Mouse (Mus musculus) CD4-positive, CD25-positive, alpha-beta regulatory T cell (primary cell): ENCODE results near the gene Tph1. TPM values are rescaled to one million over a fixed set of nuclear protein-coding genes. Genes with fewer than 3 reads are reported as not detected.

ENCODE experiments used
- polyA plus RNA-seq: library from polyadenylated mRNA; unstranded; fragments of 100-300 nt; shearing (Covaris generic); gene quantifications from one replicate; pipeline ENCODE4 v1.2.1, GENCODE M21; 2017

The Tph1 gene
- polyA plus RNA-seq: 1.0 TPM

DNA sequence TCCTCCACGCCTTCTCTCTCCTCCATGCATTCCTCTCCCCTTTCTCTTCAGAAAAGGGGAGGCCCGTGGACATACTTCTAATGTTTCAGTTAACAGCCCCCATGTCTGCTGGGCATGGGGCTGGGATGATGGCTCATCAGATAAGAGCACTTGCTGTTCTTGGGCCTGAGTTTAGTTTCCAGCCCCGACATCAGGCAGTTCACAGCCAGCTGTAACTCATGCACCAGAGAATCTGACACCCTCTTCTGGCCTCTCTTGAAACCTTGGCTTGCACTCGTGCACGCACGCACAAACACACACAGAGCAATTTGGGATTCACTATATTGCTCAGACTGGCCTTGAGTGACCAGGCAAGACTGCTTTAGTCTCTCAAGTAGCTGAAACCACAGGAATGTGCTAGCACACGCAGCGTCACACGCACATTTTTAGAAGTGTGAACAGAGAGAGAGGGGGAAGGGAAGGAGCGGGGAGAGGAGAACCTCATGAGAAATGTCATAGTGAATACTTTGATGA, at the start of gene Tph1:
Tph1 (minus strand) TSS at position 378 of the 513 bp plus-strand sequence.

DNA sequence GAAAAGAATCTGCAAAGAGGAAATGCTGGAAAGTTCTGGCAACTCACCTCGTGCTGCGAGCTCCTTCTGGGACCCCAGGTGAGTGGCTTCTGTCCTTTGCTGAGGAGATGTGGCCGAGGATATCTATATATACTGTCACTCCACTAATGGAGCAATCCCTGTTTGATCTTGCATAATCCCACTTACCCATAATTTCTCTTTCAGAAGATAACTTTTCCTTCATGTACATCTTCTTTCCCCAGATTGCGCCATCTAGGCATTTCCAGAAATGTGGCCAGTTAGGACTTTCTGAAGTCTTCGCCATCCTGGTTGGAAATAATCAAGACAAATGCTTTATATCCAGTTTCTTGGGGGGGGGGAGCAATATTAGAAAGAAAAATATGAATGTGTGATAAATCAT, 43.3 kb upstream of the Tph1 start, which contains the start of gene Saa3:
Saa3 (minus strand) TSS at position 101 of the 400 bp plus-strand sequence.

DNA sequence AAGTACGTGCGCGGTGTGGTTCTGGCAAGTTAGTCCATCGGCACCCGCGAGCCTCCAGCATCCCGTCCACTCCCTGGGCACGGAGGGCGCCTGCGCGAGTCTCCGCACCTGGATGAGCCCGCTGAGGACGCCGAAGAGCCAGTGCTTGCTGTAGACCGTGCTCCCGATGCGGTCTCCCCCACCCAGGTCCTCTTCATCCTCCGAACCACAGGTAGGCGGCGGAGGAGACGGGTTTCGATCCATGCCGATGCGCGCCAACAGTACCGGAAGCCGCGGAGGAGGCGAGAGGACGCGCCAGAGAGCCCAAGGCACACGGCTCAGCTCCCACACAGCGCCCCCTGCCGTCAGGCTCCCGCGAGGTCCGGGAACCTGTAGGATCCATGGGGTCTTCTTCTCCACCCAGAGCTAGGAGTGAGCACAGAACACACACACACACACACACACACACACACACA, 38.1 kb upstream of the Tph1 start, which contains the start of gene Saal1:
Saal1 (minus strand) TSS at position 291 of the 455 bp plus-strand sequence.

DNA sequence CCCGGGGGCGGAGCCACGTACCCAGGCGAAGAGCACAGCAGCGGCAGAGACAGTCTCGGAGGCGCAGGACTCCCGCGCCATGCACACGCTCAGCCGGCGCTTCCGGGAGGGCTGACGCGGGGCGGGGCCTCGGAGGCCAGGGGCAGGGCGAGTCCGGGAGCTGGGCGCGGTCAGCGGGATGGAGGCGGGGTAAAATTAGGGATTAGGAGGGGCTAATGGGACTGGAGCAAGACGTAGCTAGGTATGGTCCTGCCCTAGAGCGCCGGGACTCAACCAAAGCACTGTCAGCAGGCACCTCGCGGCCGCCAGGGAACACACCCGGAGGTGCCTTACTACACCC, 32.7 kb downstream of the Tph1 start, which contains the start of gene Sergef:
Sergef (minus strand) TSS at position 116 of the 340 bp plus-strand sequence.

Other genes with a start within 250 kb of the Tph1 start
- 20.2 TPM for gene Sergef, start 32.7 kb downstream of the Tph1 start, polyA plus RNA-seq
- 19.5 TPM for gene Saal1, start 38.1 kb upstream of the Tph1 start, polyA plus RNA-seq
- 0.08 TPM for gene Saa3, start 43.2 kb upstream of the Tph1 start, polyA plus RNA-seq
- not detected for gene Saa4, start 60.1 kb upstream of the Tph1 start, polyA plus RNA-seq
- gene Saa1, start 70.4 kb upstream of the Tph1 start, polyA plus RNA-seq: not detected
- gene Saa2, start 79.3 kb upstream of the Tph1 start, polyA plus RNA-seq: not detected
- 33.8 TPM for gene Hps5, start 123.5 kb upstream of the Tph1 start, polyA plus RNA-seq
- gene Gtf2h1, start 123.6 kb upstream of the Tph1 start, polyA plus RNA-seq: 52.1 TPM
- gene Ldha, start 168.9 kb upstream of the Tph1 start, polyA plus RNA-seq: 1,105 TPM
- gene Ldhc, start 188.7 kb upstream of the Tph1 start, polyA plus RNA-seq: not detected
- 140 TPM for gene Tsg101, start 247.4 kb upstream of the Tph1 start, polyA plus RNA-seq